Mouse (Mus musculus): ENCODE measurements around the gene Fbxo46.
A peak's percentile ranks its signal among the peaks of the same experiment; 100 is the strongest.

Fbxo46 gene

GRCm38 (mm10) chr7:19093174-19093521 lies 26.5 kb upstream of the Fbxo46 start:
- DNase-seq (ENCODE audit: low spot score in 2 of 2): peak; percentile 78 to 82

- peak; percentile 88 to 95 for DNase-seq (ENCODE audit: low spot score in 2 of 2)
These were observed 25.9 kb upstream of the Fbxo46 start for GRCm38 (mm10) chr7:19093537-19094385.

DNA sequence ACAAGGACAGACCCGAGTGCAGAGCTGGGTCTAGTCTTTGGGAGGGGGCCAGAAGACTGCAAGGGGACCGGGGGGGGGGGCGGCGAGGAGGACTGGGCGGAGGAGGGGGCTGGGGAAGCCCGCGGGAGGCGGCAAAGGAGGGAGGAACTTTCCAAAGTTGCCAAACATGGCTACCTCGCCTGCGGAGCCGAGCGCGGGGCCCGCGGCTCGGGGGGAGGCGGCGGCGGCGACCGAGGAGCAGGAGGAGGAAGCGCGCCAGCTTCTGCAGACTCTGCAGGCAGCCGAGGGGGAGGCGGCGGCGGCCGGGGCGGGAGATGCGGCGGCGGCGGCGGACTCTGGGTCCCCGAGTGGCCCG lies 25.2 kb upstream of the Fbxo46 start, which contains the start of gene Six5:
Gene Six5 (plus strand): TSS at position 124 of the 355 bp plus-strand sequence.
- no peak for DNase-seq (ENCODE audit: low spot score in 2 of 2)

DNA sequence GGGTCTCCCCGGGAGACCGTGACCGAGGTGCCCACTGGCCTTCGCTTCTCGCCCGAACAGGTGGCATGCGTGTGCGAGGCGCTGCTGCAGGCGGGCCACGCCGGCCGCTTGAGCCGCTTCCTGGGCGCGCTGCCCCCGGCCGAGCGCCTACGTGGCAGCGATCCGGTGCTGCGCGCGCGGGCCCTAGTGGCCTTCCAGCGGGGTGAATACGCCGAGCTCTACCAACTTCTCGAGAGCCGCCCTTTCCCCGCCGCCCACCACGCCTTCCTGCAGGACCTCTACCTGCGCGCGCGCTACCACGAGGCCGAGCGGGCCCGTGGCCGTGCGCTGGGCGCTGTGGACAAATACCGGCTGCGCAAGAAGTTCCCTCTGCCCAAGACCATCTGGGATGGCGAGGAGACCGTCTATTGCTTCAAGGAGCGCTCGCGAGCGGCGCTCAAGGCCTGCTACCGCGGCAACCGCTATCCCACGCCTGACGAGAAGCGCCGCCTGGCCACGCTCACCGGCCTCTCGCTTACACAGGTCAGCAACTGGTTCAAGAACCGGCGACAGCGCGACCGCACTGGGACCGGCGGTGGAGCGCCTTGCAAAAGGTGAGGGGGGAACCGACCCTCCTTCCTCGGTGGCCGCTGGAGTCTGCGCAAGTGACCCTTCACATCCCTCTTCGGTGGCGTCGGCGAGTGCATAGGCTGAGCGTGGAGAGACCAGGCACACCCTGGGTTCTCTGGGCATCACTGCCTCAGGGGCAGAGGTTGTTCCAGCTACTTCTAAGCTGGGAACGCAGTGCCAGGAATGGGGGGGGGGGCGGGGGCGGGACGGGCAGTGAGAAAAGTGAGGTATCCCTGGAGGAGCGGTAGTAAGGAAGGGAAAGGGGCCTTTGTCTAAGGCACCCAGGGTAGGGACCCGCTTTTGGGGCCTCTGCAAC lies 24.6 kb upstream of the Fbxo46 start:
- peak in 1 of 2 experiments; percentile 59 for DNase-seq (ENCODE audit: low spot score in 2 of 2)

DNA sequence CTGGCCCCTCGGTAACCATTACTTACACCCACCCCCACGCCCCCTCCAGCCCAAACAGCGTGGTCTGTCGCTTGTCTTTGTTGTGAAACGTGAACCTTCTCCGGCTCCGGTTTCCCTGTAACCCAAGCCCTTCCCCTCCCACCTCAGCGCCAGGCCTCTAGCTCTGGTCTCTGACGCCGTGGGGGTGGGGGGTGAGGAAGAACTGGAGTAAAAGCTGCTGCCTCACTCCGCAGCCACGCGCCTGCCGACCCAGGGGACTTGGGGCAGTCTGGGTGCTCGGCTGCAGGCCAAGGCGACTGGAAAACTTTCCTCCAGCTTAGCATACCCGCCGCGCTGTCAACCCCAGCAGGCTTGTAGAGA lies 23.9 kb upstream of the Fbxo46 start:
- no peak for DNase-seq (ENCODE audit: low spot score in 2 of 2)

DNA sequence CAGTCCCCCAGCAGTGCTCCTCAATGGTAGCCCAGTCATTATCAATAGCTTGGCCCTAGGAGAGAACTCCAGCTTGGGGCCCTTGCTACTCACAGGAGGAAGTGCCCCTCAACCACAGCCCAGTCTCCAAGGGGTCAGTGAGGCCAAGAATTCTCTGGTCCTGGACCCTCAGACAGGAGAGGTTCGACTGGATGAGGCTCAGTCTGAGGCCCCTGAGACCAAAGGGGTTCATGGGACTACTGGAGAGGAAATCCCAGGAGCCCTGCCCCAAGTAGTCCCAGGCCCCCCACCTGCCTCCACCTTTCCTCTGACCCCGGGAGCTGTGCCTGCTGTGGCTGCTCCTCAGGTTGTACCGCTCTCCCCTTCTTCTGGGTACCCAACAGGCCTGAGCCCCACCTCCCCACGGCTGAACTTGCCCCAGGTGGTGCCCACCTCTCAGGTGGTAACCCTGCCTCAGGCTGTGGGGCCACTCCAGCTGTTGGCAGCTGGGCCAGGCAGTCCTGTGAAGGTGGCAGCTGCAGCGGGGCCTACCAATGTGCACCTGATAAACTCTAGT lies 23.2 kb upstream of the Fbxo46 start:
- no peak for DNase-seq (ENCODE audit: low spot score in 2 of 2)

GRCm38 (mm10) chr7:19097217-19097616 lies 22.4 kb upstream of the Fbxo46 start:
- no peak for DNase-seq (ENCODE audit: low spot score in 2 of 2)

DNA sequence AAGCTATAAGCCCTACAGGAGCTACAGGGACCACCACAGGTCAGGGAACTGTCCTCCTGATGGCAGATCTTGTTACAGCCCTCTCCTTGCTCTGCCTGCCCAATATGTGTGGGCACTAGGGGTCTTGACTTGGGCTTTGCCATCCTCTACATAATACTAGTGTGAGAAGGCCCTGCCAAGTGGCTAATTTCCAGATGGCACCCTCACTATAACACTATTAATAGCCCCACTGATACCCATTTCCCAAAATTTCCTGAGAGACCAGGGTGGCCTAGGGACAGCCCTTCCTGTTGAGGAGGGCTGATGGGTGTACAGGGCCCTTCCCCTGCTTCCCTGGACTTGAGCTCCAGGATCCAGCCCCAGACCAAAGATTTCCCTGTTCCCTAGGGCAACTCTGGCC lies 21.8 kb upstream of the Fbxo46 start:
- DNase-seq (ENCODE audit: low spot score in 2 of 2): no peak

DNA sequence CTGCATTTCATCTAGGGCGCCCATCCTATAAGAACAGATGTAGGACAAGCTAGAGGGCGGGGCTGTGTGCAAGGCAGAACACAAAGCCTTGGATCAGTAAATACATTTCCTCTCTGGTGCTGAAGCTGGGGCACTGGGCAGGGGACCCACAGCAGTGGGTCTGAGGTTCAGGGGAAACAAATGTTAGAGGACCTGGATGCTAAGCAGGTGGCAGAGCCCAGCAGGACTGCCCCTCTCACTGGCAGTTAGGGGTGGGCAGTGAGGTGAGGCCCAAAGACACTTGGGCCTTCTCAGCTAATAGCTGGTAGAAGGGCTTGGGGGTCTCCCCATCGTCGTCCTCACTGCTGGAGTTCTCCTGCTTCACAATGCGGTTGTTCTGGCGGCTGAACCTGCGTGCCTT lies 20.8 kb upstream of the Fbxo46 start:
- DNase-seq (ENCODE audit: low spot score in 2 of 2): no peak

GRCm38 (mm10) chr7:19100290-19100689 lies 19.4 kb upstream of the Fbxo46 start:
- no peak for DNase-seq (ENCODE audit: low spot score in 2 of 2)

DNA sequence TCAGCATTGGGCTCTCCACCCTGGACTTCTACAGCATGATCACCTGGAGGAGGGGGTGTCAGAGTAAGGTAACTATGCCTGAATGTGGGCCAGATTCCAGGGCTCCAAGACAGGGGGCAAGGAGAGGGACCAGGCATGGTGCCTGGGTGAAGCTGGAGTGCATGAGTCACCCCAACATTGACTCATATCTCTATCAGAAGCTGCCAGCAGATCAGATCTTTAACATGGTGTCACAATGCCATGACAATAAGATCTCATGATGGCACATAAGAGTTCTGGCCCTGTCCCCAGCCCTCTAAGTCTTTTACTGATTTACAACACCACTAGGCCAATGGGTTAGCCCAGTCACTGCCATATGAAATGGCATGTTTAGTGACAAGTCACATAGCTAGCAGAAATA lies 15.9 kb upstream of the Fbxo46 start:
- no peak for DNase-seq (ENCODE audit: low spot score in 2 of 2)

- DNase-seq (ENCODE audit: low spot score in 2 of 2): no peak
These were observed 15.2 kb upstream of the Fbxo46 start for GRCm38 (mm10) chr7:19104486-19104885.

- no peak for DNase-seq (ENCODE audit: low spot score in 2 of 2)
These were observed 12.2 kb upstream of the Fbxo46 start for GRCm38 (mm10) chr7:19107436-19107835.

- DNase-seq (ENCODE audit: low spot score in 2 of 2): no peak
These were observed 10.1 kb upstream of the Fbxo46 start for GRCm38 (mm10) chr7:19109565-19109964.

- DNase-seq (ENCODE audit: low spot score in 2 of 2): no peak
These were observed 1.5 kb upstream of the Fbxo46 start, which contains the start of gene Gm4969 for GRCm38 (mm10) chr7:19118028-19118771. Gm4969 (minus strand) TSS chr7:19118368.

GRCm38 (mm10) chr7:19119083-19119482 lies 576 bp upstream of the Fbxo46 start:
- no peak for DNase-seq (ENCODE audit: low spot score in 2 of 2)

DNA sequence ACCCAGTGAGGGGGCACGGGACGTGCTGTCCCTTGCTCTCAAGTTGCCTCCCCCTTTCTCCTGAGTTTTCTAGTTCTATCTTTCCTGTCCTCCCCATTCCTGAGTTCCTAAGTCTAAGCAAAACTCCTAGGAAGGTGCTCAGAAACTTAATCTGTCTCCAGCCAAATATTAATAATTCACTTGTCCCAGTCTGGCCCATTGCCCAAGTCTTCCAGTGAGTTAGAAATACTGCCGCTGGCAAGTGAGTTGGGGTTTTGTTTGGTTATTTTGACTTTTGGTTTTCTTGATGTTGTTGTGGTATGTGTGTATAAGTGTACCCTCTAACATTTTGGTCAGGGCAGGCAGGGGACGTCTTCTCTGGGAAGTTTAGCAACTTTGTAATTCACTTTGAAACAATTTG lies 2.0 kb downstream of the Fbxo46 start:
- DNase-seq (ENCODE audit: low spot score in 2 of 2): no peak

DNA sequence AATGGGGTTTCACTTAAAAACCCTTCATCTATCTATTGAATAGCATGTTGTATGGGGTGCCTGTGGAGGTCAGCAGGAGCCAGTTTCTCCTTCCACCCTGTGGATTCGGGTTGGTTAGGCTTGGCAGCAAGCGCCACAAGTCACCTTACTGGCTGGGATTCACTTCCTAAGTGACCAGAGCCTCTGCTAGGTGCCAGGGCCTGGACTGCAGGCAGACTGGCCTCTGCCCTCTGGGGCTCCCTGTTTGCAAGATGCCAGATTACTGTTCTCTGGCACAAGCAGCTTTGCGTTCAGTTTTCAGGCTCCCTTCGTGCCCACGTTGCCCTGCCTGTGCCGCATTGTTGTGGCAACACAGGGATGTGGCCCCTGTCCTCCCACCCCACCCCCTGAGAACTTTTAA lies 5.1 kb downstream of the Fbxo46 start:
- DNase-seq (ENCODE audit: low spot score in 2 of 2): no peak

- DNase-seq (ENCODE audit: low spot score in 2 of 2): no peak
These were observed 8.1 kb downstream of the Fbxo46 start for GRCm38 (mm10) chr7:19127744-19128143.

DNA sequence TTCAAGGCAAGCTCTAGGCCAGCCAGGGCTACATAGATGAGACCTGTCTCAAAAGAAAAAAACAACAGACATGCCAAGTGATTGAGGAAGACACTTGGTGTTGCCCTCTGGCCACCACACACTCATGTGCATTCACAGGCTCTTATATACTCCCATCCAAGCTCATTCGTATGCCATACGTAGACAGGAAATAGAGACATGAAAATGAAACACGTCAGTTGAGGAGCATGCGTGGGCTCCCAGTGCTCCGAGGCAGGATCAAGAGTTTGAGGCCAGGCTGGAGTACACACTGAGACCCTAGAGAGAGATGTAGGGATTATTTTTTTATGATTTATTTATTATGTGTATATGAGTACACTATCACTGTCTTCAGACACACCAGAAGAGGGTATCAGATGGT lies 9.7 kb downstream of the Fbxo46 start:
- DNase-seq (ENCODE audit: low spot score in 2 of 2): no peak

GRCm38 (mm10) chr7:19130657-19131056 lies 11.0 kb downstream of the Fbxo46 start:
- no peak for DNase-seq (ENCODE audit: low spot score in 2 of 2)
